Mouse (Mus musculus): ENCODE results near the gene Sec14l4. TPM values are rescaled to one million over a fixed set of nuclear protein-coding genes. Genes with fewer than 3 reads are reported as not detected.

Sec14l4 gene
- total RNA-seq, 2 experiments from 2014 or later, result 0.21 TPM; not detected in 1

- intact Hi-C loops (cut with DNase I), result no loop called here
- DNase-seq (ENCODE audit: low spot score in 2 of 2), result no peak
These were observed 7.9 kb upstream of the Sec14l4 start for GRCm38 (mm10) chr11:4023321-4023720.

- intact Hi-C loops (cut with DNase I), result no loop called here
- DNase-seq (ENCODE audit: low spot score in 2 of 2), result no peak
These were observed 4.2 kb upstream of the Sec14l4 start for GRCm38 (mm10) chr11:4027066-4027465.

DNA sequence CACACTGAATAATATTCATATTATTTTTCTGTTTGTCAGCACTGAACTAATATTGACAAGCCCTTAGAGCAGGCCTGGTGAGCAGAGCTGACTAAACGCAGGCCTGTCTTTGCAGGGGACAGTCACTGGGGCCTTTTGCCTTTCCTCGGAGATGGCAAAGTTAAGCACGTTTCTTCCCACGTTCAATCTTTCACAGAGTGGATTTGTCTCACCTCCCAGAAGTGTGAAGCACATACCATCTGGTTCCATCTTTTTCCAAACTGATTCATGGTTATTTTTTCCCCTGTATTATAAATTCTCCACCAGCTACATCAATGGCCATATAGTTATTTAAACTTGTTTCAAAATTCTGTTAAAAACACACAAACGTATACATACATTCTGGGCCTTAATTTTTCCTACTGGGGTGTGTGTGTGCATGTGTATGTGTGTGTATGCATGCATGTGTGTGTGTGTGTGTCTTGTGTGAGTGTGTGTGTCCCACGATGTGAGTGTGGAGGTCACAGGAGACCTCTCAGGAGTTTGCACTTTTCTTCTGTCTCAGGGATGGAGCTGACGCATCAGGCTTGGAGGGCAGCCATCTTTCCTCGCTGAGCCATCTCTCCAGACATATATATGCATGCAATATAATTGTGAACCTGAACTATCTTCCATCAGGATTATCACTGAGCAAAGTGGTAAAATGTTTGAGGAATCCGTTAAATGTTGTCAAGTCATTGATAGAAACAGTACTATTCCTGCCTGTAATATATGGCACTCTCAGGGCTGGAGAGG lies 3.5 kb upstream of the Sec14l4 start:
- DNase-seq (ENCODE audit: low spot score in 2 of 2), result peak; percentile 17 to 81
- intact Hi-C loops (cut with DNase I), result no loop called here

DNA sequence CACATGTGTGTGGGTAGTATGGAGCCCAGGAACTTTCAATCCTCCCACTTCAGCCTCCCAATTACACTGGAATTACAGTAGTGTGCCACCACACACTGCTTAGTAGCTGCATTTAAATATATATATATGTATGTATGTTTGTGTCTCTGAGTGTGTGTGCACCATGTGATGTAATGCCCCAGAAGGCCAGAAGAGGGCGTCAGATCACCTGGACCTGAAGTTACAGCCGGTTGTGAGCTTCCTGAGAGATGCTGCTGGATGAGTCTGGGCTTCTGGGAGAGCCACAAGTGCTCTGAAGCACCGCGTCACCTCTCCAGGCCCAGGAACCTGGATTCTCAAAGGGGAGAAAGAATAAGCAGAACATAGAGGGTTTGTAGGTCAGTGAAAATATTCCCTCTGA lies 1.9 kb upstream of the Sec14l4 start:
- intact Hi-C loops (cut with DNase I), result no loop called here
- no peak for DNase-seq (ENCODE audit: low spot score in 2 of 2)

DNA sequence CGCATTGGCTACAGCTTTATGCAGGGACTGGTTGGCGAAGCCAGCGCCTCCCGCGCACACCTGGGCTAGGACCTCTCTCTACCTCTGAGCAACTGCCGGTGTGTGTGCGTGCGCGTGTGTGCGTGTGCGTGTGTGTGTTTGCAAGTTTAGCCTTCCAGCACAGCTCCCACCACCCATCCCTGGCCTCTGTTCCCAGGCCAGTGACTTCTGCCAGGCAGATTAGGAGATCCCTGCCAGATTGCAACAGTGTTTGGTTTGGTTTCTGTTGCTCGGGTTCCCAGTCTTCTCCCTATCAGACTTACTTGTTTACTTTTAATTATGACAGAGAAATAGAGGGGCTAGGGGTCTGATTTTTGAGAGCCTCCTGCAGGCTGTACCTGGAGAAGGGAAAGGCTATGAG lies 699 bp downstream of the Sec14l4 start:
- no peak for DNase-seq (ENCODE audit: low spot score in 2 of 2)
- intact Hi-C loops (cut with DNase I), result no loop called here

GRCm38 (mm10) chr11:4033471-4033870 lies 2.2 kb downstream of the Sec14l4 start:
- intact Hi-C loops (cut with DNase I), result no loop called here
- no peak for DNase-seq (ENCODE audit: low spot score in 2 of 2)

DNA sequence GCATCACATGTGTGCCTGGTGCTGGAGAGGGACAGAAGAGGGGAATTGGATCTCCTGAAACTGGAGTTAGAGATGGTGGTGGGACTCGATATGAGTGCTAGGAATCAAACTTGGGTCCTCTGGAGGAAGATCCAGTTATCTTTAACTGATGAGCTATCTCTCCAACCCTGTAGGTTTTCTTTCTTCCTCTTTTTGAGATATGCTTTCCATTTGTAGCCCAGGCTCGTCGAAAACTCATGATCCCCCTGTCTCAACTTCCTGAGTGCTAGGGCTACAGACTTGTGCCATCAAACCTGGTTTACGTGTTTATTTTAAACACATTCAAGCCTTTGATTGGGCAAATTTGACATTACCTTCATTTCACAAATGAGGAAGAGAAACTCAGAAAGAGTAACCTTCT lies 2.9 kb downstream of the Sec14l4 start:
- intact Hi-C loops (cut with DNase I), result no loop called here

DNA sequence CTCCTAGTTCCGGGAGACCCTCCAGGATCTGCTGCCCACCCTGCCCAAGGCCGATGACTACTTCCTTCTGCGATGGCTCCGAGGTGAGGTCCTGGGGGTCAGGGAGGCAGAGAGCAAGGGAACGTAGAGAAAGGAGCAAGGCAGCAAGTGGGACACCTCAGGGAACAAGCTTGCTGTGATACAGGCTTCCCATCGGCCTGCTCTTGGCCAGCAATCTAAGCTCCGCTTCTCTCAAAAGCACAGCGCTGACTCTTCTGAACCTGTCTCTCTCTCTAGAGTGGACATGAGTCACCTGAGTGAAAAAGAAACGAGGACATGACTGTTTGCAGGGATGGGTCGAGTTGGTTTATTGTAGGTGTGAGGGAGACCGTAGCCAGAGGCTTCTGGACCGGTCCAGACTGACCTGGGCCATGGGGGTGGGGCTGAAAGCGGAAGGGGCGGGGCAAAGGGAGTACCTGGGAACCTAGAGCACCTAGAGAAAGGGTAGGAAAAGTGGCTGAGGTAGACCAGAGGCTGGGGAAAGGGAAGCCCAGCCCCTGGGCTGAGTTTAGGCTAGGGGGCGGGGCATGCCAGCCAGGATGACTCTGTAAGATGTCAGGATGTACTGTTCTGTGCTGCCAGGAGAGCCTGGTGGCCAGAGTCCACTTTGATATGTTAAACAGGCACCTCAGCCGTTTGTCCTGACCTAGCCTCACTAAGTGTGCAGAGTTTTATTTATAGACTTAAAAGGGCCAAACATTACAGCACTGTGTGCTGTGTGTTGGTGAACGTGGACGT lies 4.0 kb downstream of the Sec14l4 start:
- intact Hi-C loops (cut with DNase I), result no loop called here
- DNase-seq (ENCODE audit: low spot score in 2 of 2), result no peak

More for the DNA sequence above, 2.9 kb downstream of the Sec14l4 start:
- no peak for DNase-seq (ENCODE audit: low spot score in 2 of 2)

GRCm38 (mm10) chr11:4035916-4036315 lies 4.7 kb downstream of the Sec14l4 start:
- intact Hi-C loops (cut with DNase I), result no loop called here
- DNase-seq (ENCODE audit: low spot score in 2 of 2), result no peak

DNA sequence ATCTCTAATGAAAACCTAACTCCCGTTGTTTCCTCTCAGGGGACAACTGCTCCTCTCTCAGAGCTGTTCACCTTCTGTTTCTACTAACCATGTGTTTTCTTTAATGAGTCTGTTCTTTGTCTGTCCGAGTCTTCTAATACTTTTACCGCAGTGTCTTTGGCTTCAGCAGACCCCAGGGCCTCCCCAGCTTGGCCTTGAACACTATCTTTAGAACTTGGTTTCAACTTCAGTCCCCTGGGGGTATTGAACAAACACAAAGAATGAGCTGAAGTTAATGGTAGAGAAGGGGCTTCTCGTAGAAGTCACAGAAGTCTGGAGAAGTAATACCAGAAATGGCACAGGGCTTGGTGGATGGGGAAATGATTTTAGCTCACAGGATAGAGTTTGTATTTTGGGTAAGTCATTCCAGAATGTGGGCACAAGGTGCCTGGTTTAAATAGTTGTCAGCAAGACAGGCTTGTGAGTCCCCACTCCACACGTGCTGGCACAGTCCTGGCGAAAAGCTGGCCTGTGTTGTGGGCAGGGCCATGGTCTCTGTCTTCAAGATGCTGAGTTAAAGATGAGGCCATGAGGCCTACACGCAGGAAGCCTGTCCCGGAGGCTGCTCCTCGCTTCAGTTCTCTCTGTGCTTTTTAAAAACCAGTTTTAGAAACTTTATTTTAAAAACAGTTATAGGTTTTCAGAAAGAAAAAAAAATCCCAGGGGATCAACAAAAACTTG lies 5.3 kb downstream of the Sec14l4 start:
- DNase-seq (ENCODE audit: low spot score in 2 of 2), result no peak
- intact Hi-C loops (cut with DNase I), result no loop called here

DNA sequence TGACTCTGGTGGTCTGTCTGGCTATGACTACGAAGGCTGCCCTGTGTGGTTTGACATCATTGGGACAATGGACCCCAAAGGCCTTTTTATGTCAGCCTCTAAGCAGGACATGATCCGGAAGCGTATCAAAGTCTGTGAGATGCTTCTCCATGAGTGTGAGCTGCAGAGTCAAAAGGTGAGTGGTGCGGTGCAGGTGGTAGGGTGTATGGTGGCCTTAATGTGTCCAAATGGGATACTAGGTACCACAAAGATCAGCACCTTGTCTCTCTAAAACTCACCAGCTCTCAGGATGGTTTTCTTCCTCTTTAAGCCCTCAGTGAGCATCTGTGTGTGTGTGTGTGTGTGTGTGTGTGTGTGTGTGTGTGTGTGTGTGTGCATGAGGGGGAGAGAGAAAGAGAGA lies 8.7 kb downstream of the Sec14l4 start:
- intact Hi-C loops (cut with DNase I), result no loop called here
- no peak for DNase-seq (ENCODE audit: low spot score in 2 of 2)

DNA sequence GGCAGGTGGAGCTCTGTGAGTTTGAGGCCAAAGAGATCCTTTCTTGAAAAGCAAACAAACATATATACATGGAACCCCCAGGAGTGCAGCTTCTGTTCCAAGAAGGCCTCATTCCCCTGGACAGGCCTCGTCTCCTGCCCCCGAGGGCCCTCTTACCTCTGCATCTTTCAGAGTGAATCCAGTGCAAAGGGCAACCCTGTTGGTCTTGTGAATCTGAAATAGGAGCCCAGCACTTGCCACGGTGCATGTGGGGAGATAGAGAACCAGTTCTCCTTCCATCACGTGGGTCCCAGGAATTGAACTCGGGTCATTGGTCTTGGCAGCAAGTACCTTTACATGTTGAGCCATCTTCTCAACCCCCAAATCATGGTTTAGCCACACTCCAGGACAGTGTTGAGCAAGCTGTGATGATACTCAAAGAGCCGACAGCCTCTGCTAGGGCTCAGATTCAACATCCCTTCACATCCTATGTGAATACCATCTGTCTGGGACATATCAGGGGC lies 9.9 kb downstream of the Sec14l4 start:
- DNase-seq (ENCODE audit: low spot score in 2 of 2), result no peak
- intact Hi-C loops (cut with DNase I), result no loop called here

DNA sequence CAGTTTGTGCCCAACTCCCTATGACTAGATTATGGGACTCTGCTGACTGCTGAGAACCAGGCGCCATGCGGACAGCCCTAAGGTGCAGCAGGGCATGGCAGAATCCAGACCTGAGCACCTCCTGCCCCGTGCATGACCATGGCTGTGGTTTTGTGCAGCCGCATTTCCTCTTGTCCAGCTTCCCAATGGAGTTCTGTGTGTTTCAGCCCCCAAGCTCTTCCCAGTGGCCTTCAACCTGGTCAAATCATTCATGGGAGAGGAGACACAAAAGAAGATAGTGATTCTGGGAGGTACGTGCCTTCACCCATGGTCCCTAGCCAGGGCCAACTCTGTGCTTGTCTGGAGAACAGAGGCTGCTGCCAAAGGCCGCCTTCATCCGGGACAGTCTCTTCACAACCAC lies 11.8 kb downstream of the Sec14l4 start:
- DNase-seq (ENCODE audit: low spot score in 2 of 2), result no peak
- intact Hi-C loops (cut with DNase I), result no loop called here

GRCm38 (mm10) chr11:4046526-4046925 lies 15.3 kb downstream of the Sec14l4 start:
- intact Hi-C loops (cut with DNase I), result no loop called here
- no peak for DNase-seq (ENCODE audit: low spot score in 2 of 2)

- DNase-seq (ENCODE audit: low spot score in 2 of 2), result no peak
- intact Hi-C loops (cut with DNase I), result no loop called here
These were observed 16.5 kb downstream of the Sec14l4 start for GRCm38 (mm10) chr11:4047766-4048165.

DNA sequence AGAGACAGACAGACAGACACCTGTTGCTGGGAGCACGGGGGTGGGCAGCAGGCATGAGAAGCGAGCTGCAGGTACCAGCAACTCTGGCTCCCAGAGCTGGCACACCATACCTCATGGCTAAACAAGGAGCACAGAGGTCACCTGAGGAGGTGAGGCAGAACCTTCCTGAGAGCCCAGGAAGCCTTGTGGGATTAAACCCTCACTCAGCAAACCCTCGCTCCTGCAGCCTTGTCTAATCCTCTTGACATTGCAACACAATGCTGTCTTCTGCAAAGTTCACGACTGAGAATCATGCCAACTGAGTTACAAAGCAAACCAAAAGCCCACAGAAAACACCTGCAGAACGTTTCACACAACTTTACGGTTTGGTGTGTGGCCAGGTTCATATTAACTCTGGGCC lies 17.2 kb downstream of the Sec14l4 start:
- DNase-seq (ENCODE audit: low spot score in 2 of 2), result no peak
- intact Hi-C loops (cut with DNase I), result no loop called here

- DNase-seq (ENCODE audit: low spot score in 2 of 2), result peak; percentile 67 to 72
- intact Hi-C loops (cut with DNase I), result loop anchor here (2.0 kb wide), 1 partner anchor 27 kb away; no protein-coding TSS in a partner anchor
These were observed 22.3 kb downstream of the Sec14l4 start for GRCm38 (mm10) chr11:4053586-4053985.

- intact Hi-C loops (cut with DNase I), result no loop called here
- peak; percentile 19 to 64 for DNase-seq (ENCODE audit: low spot score in 2 of 2)
These were observed 29.8 kb downstream of the Sec14l4 start for GRCm38 (mm10) chr11:4060866-4061575.

DNA sequence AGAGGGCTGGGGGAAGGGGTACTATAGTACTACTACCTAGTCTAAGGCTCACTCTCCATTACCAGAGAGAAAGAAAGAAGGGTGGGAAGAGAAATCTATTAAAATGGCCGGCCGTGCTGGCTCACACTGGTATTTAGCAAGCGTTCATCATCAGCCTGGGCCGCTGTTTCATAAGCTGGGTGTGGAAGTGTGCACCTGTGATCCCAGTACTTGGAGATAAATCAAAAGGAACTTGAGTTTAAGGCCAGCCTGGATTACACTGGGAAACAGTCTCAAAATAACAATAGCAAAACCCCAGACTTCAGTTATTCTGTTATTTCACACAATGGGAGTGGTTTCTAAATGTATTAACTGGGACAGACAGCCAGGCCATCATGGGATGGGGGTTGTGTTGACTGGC lies 31.3 kb downstream of the Sec14l4 start:
- DNase-seq (ENCODE audit: low spot score in 2 of 2), result no peak
- intact Hi-C loops (cut with DNase I), result no loop called here

DNA sequence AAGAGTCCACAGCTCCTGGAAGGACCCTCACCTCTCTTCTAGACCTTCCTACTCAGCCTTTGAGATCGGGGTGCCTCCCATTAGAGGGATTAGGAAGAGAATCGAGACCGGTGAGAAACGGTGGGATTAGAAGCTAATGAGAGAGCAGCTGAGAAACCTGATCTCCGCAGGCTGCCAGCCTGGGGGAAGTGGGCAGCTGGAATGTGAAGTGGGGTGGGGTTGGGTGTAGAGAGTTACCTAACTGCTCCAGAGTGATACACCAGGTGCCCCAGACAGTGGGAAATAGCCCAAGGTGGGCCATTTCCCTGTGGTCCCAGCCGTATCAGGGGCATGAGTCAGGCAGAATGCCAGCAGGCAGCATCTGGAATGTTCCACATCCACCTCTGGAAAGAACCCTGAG lies 31.7 kb downstream of the Sec14l4 start:
- no peak for DNase-seq (ENCODE audit: low spot score in 2 of 2)

More for the DNA sequence above, 31.7 kb downstream of the Sec14l4 start:
- intact Hi-C loops (cut with DNase I), result no loop called here

Data from left cerebral cortex, postnatal 25 days (tissue).